Comparison of ENCODE assay signal across 11 mouse cellular contexts in genomic region chr4:138315781-138316180, GRCm38 (mm10). TPM values are rescaled to one million over a fixed set of nuclear protein-coding genes. Genes with fewer than 3 reads are reported as not detected.
DNase-seq lines count a peak whose midpoint lies in the region; ATAC-seq and TF ChIP-seq lines count a peak whose summit lies in the region.
"Had no signal": no experiment of that assay in that cellular context is flagged by ENCODE, and none has a peak within 500 bp of the region (broad histone marks: within the 10 kb centered on the region; RNA-seq: fewer than 3 reads in every experiment).

No protein-coding gene starts in this region.

- no peak overlapping the region for H3K9ac ChIP-seq in liver, adult 2 months (ENCODE audit: low read depth, low read length)
- no peak overlapping the region for H3K9ac ChIP-seq in CH12.LX (ENCODE audit: insufficient read depth, low read depth)
- H3K9ac ChIP-seq: lung, embryonic 15.5 days had no signal

- WGBS in liver, adult 2 months = 76% methylated on average over 9 of the region's 9 CpGs

- H3K79me2 ChIP-seq in liver, adult 2 months (ENCODE audit: control insufficient read depth, insufficient read depth, low read length) = peaks cover 2% of the 10 kb centered on the region; the same call in 1 of the 2 replicates
- H3K79me2 ChIP-seq in CH12.LX (replicated peaks; ENCODE audit: control insufficient read depth, extremely low read depth, insufficient read depth, poor library complexity, severe bottlenecking) = no peaks in the 10 kb centered on the region

- peak; percentile 66 for TF ChIP-seq CTCF in liver, adult 2 months (IDR thresholded peaks at IDR 0.05; ENCODE audit: low read depth, low read length)
- peak; percentile 30 to 54; a peak in 3 of 4 replicates for TF ChIP-seq CTCF in CH12.LX (conservative IDR thresholded peaks at IDR 0.05 in 1 of 2, IDR thresholded peaks at IDR 0.05 in 1 of 2; ENCODE audit: low read depth in 2 of 2, low read length in 2 of 2)

- in situ Hi-C loops in CH12.LX (cut with MboI; ENCODE audit: low pct_ligation_motif_present, low pct_unique_long_range_greater_than_20kb, low sequenced_read_pairs) = loop anchor here (5.0 to 25.0 kb wide), 2 partner anchors 117 to 353 kb away; partner anchors contain the start of gene Mul1

- H3K27ac ChIP-seq in liver, adult 2 months (replicated peaks; ENCODE audit: insufficient read depth, low read depth, low read length) = no peak overlapping the region
- H3K27ac ChIP-seq in CH12.LX (ENCODE audit: insufficient read depth, low read depth) = no peak overlapping the region
- H3K27ac ChIP-seq: lung, embryonic 15.5 days had no signal

- no peak for DNase-seq in liver, adult 2 months (ENCODE audit: extremely low read depth, low read depth, low spot score)
- no peak for DNase-seq in liver
- DNase-seq in CH12.LX (ENCODE audit: extremely low read depth) = peak; percentile 35
- DNase-seq in R1 (ENCODE audit: low read depth, low spot score) = peak; percentile 68
- no peak for DNase-seq in cerebellum, adult 11-12 months
- DNase-seq in adrenal gland, postnatal 25 days = no peak
- DNase-seq: heart, adult 18-20 months; kidney, adult 9 months had no signal

- ATAC-seq in megakaryocyte progenitor cell, adult 5-6 weeks (replicated peaks; ENCODE audit: poor library complexity) = 0 out of 2 replicates have a peak, but pooled peaks have one; percentile 33

- H3K27me3 ChIP-seq in liver, adult 2 months (ENCODE audit: control insufficient read depth, insufficient read depth, low read length) = no peaks in the 10 kb centered on the region
- H3K27me3 ChIP-seq in CH12.LX (replicated peaks) = no peaks in the 10 kb centered on the region
- H3K27me3 ChIP-seq: lung, embryonic 15.5 days had no signal

- peaks cover 2% of the 10 kb centered on the region for H3K9me3 ChIP-seq in CH12.LX (replicated peaks; ENCODE audit: low read length)
- H3K9me3 ChIP-seq: lung, embryonic 15.5 days had no signal

- no peak for TF ChIP-seq POLR2A in liver, adult 2 months (IDR thresholded peaks at IDR 0.05; ENCODE audit: extremely low read depth, insufficient read depth, low read length)
- no peak for TF ChIP-seq POLR2A in CH12.LX (IDR thresholded peaks at IDR 0.05; ENCODE audit: low read depth, low read length)

- peaks cover 5% of the 10 kb centered on the region; the same call in 1 of the 2 replicates for H3K4me1 ChIP-seq in liver, adult 2 months (ENCODE audit: control insufficient read depth, insufficient read depth, low read length)
- no peaks in the 10 kb centered on the region for H3K4me1 ChIP-seq in CH12.LX (ENCODE audit: control insufficient read depth in 1 of 2, insufficient read depth in 2 of 2)

- H3K36me3 ChIP-seq in liver, adult 2 months (ENCODE audit: control insufficient read depth, insufficient read depth, low read length) = peaks cover 16% of the 10 kb centered on the region
- H3K36me3 ChIP-seq in CH12.LX (replicated peaks in 1 of 2; ENCODE audit: control insufficient read depth in 1 of 2, insufficient read depth in 1 of 2, low read length in 1 of 2) = peaks cover 31 to 68% of the 10 kb centered on the region in 2 experiments

- no peak; the same call in 1 of the 2 replicates for TF ChIP-seq RAD21 in CH12.LX (IDR thresholded peaks at IDR 0.05; ENCODE audit: low read depth, low read length)

- H3K4me3 ChIP-seq in liver, adult 2 months (ENCODE audit: insufficient read depth, low read depth, low read length) = no peak overlapping the region
- no peak overlapping the region for H3K4me3 ChIP-seq in CH12.LX (replicated peaks in 1 of 3; ENCODE audit: low read depth in 2 of 3, low read length in 2 of 3, poor library complexity in 1 of 3)
- H3K4me3 ChIP-seq: lung, embryonic 15.5 days had no signal

- no peak overlapping the region for H3K4me2 ChIP-seq in CH12.LX (ENCODE audit: insufficient read depth, low read depth, poor library complexity, severe bottlenecking)
- H3K4me2 ChIP-seq: lung, embryonic 15.5 days had no signal

- dilution Hi-C loops in CH12.LX (cut with MboI; ENCODE audit: extremely low pct_ligation_motif_present, extremely low pct_unique_long_range_greater_than_20kb, low sequenced_read_pairs) = no loop called here

- TF ChIP-seq EP300 in CH12.LX (IDR thresholded peaks at IDR 0.05; ENCODE audit: low read length) = no peak

TF ChIP-seq in CH12.LX, 34 proteins besides CTCF, POLR2A, EP300 and RAD21:
- TF ChIP-seq ETS1 (conservative IDR thresholded peaks at IDR 0.05; ENCODE audit: low read depth, low read length) = no peak
- no peak for TF ChIP-seq POLR2AphosphoS2 (IDR thresholded peaks at IDR 0.05; ENCODE audit: low read depth, low read length)
- TF ChIP-seq MAFK (IDR thresholded peaks at IDR 0.05; ENCODE audit: insufficient replicate concordance, low read length) = no peak
- TF ChIP-seq SMC3 (IDR thresholded peaks at IDR 0.05; ENCODE audit: low read depth, low read length) = peak; percentile 7; the same call in 1 of the 2 replicates
- TF ChIP-seq SIN3A (IDR thresholded peaks at IDR 0.05; ENCODE audit: low read length) = no peak
- no peak for TF ChIP-seq PAX5 (IDR thresholded peaks at IDR 0.05; ENCODE audit: low read length)
- no peak for TF ChIP-seq MAX (IDR thresholded peaks at IDR 0.05; ENCODE audit: low read length)
- TF ChIP-seq JUN (IDR thresholded peaks at IDR 0.05; ENCODE audit: insufficient read depth, low read depth, low read length) = no peak
- TF ChIP-seq BHLHE40 (IDR thresholded peaks at IDR 0.05; ENCODE audit: low read depth, low read length) = no peak
TF ChIP-seq in CH12.LX: peak in this region for 1.

RNA-seq across cellular contexts. Expression of gene Pink1, which starts 10.3 kb away (rescaled TPM):
- total RNA-seq in liver, adult 2 months (2014; rRNA removed) = 134 and 150 TPM in 2 replicates
- polyA plus RNA-seq in liver, adult 2 months (2012; rRNA removed) = 192 and 217 TPM in 2 replicates
- total RNA-seq in CH12.LX (2012; rRNA removed) (7.9 and 10.8 TPM in 2 replicates), CH12.LX (2014; rRNA removed) (7.0 and 7.1 TPM in 2 replicates)
- polyA plus RNA-seq in CH12.LX (2012; ENCODE audit: insufficient read length, low read depth) = 5.5 and 7.2 TPM in 2 replicates
- 20.1 and 20.4 TPM in 2 replicates for total RNA-seq in megakaryocyte progenitor cell, adult 5-6 weeks (2015)
- total RNA-seq in megakaryocyte progenitor cell, adult 5-6 weeks (2017) = 24.7 and 29.6 TPM in 2 replicates
- total RNA-seq in adrenal gland, postnatal 25 days (2021) = 161 and 201 TPM in 2 replicates

RNA-seq across cellular contexts. Expression of gene Ddost, which starts 11.3 kb away (rescaled TPM):
- total RNA-seq in liver, adult 2 months (2014; rRNA removed) = 93.9 and 114 TPM in 2 replicates
- polyA plus RNA-seq in liver, adult 2 months (2012; rRNA removed) = 141 and 145 TPM in 2 replicates
- total RNA-seq in CH12.LX (2012; rRNA removed) (163 and 184 TPM in 2 replicates), CH12.LX (2014; rRNA removed) (153 and 164 TPM in 2 replicates)
- polyA plus RNA-seq in CH12.LX (2012; ENCODE audit: insufficient read length, low read depth) = 174 and 186 TPM in 2 replicates
- total RNA-seq in megakaryocyte progenitor cell, adult 5-6 weeks (2015) = 303 and 328 TPM in 2 replicates
- 225 and 240 TPM in 2 replicates for total RNA-seq in megakaryocyte progenitor cell, adult 5-6 weeks (2017)
- 105 and 106 TPM in 2 replicates for total RNA-seq in adrenal gland, postnatal 25 days (2021)

RNA-seq across cellular contexts. Expression of gene Cda, which starts 52.0 kb away (rescaled TPM):
- total RNA-seq in liver, adult 2 months (2014; rRNA removed) = 4.5 and 4.8 TPM in 2 replicates
- 33.1 and 34.1 TPM in 2 replicates for polyA plus RNA-seq in liver, adult 2 months (2012; rRNA removed)
- total RNA-seq in CH12.LX (2012; rRNA removed) (not detected in 2 replicates), CH12.LX (2014; rRNA removed) (not detected in 2 replicates)
- not detected in 2 replicates for polyA plus RNA-seq in CH12.LX (2012; ENCODE audit: insufficient read length, low read depth)
- 0.39 TPM in 1 of 2 replicates, not detected in the other for total RNA-seq in megakaryocyte progenitor cell, adult 5-6 weeks (2015)
- total RNA-seq in megakaryocyte progenitor cell, adult 5-6 weeks (2017) = not detected in 2 replicates
- total RNA-seq in adrenal gland, postnatal 25 days (2021) = 13.8 and 20.3 TPM in 2 replicates
- total RNA-seq: neutrophil, adult 5-6 weeks had no signal

Comparison
In these comparisons a context has a peak if more than half of its experiments do, and no peak if none do; other contexts are left out.
1. DNase-seq: peak in CH12.LX (single experiment) and R1 (single experiment); none in liver, adult 2 months (single experiment), liver (single experiment), cerebellum, adult 11-12 months (single experiment) and adrenal gland, postnatal 25 days (single experiment).